Mouse (Mus musculus) cerebellum, postnatal 10 days (tissue): ENCODE data around the gene Vmn2r91.
"Not testable (repeated sequence)": the region's sequence is repeated elsewhere in the genome, so short reads cannot be mapped to it uniquely, and the experiment has no call there.

Experiments
- DNase-seq, 2 experiments: peaks; one replicate each; pipeline ENCODE4 v3.0.0; 2021; ENCODE audit warnings: mixed read lengths in 2 of 2

Gene Vmn2r91

GRCm38 (mm10) chr17:18084716-18085115 is at the start of gene Vmn2r91:
TSS of gene Vmn2r91 (plus strand) at chr17:18085016.
- DNase-seq, result not testable (repeated sequence)

- DNase-seq, result no peak
Observed at GRCm38 (mm10) chr17:18049124-18049523, 35.7 kb upstream of the Vmn2r91 start, which contains the start of gene Vmn2r124. TSS of gene Vmn2r124 (plus strand) at chr17:18049424.

GRCm38 (mm10) chr17:18095626-18096025 is 10.8 kb downstream of the Vmn2r91 start:
- DNase-seq, result not testable (repeated sequence)

GRCm38 (mm10) chr17:18102265-18102664 is 17.4 kb downstream of the Vmn2r91 start:
- not testable (repeated sequence) for DNase-seq

GRCm38 (mm10) chr17:18151587-18151986 is 66.8 kb downstream of the Vmn2r91 start, which contains the start of gene Vmn2r92:
TSS of gene Vmn2r92 (plus strand) at chr17:18151887.
- not testable (repeated sequence) for DNase-seq

- not testable (repeated sequence) for DNase-seq
Observed at GRCm38 (mm10) chr17:18161194-18161593, 76.4 kb downstream of the Vmn2r91 start.
